Comparison of ENCODE assay signal across 9 mouse cellular contexts in the genomic region with DNA sequence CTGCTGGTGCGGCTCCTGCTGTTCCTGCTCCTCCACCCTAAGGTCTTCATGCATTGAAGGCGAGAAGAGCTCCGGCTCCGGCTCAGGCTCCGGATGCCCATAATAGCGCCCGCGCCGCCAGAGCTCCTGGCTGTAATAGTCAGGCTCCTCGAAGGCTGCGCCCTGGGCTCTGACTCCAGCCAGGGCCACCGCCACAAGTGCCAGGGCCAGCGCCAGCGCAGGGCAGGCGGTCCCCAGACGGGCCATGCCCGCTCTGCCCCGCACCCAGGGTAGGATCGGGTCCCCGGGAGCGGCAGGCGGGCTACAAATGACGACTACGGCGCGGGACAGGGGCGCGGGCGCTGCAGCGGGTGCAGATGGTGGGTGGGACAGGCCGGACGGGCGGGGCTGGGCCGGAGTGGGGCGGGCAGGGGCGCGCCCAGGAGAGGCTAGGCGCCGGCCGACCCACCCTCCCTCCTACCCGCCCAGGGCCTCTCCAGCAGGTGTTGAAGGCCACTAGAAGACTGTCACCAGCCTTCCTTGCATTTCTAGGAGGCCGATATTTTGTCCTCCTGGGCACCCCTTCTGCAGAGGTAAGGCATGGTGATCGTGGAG. TPM values are rescaled to one million over a fixed set of nuclear protein-coding genes. Genes with fewer than 3 reads are reported as not detected.
DNase-seq lines count a peak whose midpoint lies in the region; ATAC-seq and TF ChIP-seq lines count a peak whose summit lies in the region.
"Had no signal": no experiment of that assay in that cellular context is flagged by ENCODE, and none has a peak within 500 bp of the region (broad histone marks: within the 10 kb centered on the region; RNA-seq: fewer than 3 reads in every experiment).

Gene Cpxm2, minus strand, starts transcription at position 372 of the 594 bp plus-strand sequence.

- peak within 1 kb of the TSS; percentile 58 for H3K9ac ChIP-seq in forebrain, embryonic 13.5 days
- peak within 1 kb of the TSS; percentile 38 for H3K9ac ChIP-seq in hindbrain, postnatal 0 days (replicated peaks; ENCODE audit: low read length)

- TF ChIP-seq CTCF in hindbrain, postnatal 0 days (IDR thresholded peaks at IDR 0.05; ENCODE audit: low read depth): no peak
- no peak for TF ChIP-seq CTCF in olfactory bulb, adult 2 months (IDR thresholded peaks at IDR 0.05; ENCODE audit: insufficient read depth, low read depth, low read length)

- no peak for TF ChIP-seq POLR2A in olfactory bulb, adult 2 months (IDR thresholded peaks at IDR 0.05; ENCODE audit: insufficient read depth, low read depth, low read length)

- H3K4me1 ChIP-seq in forebrain, embryonic 13.5 days: peaks cover 27% of the 10 kb centered on the region
- H3K4me1 ChIP-seq in hindbrain, postnatal 0 days (ENCODE audit: insufficient read depth, low read length): peaks cover 15% of the 10 kb centered on the region
- peaks cover 27% of the 10 kb centered on the region for H3K4me1 ChIP-seq in olfactory bulb, adult 2 months (ENCODE audit: control insufficient read depth, insufficient read depth, low read length)

- no peak within 1 kb of the TSS for H3K27ac ChIP-seq in forebrain, embryonic 13.5 days
- H3K27ac ChIP-seq in hindbrain, postnatal 0 days: no peak within 1 kb of the TSS
- H3K27ac ChIP-seq in olfactory bulb, adult 2 months (ENCODE audit: insufficient read depth, low read depth, low read length): no peak within 1 kb of the TSS

- peak within 1 kb of the TSS; percentile 40 for H3K4me3 ChIP-seq in forebrain, embryonic 13.5 days
- H3K4me3 ChIP-seq in hindbrain, postnatal 0 days (ENCODE audit: low read length): peak within 1 kb of the TSS; percentile 30
- peak within 1 kb of the TSS; percentile 31 for H3K4me3 ChIP-seq in olfactory bulb, adult 2 months (ENCODE audit: insufficient read depth, low read depth, low read length)

- peaks cover 40% of the 10 kb centered on the region for H3K27me3 ChIP-seq in forebrain, embryonic 13.5 days
- H3K27me3 ChIP-seq in hindbrain, postnatal 0 days (ENCODE audit: insufficient read depth, low read length): no peaks in the 10 kb centered on the region

- peak in 1 of 2 experiments; percentile 6 for DNase-seq in heart, adult 18-20 months
- DNase-seq in heart, adult 9 months (ENCODE audit: low spot score in 2 of 2): no peak
- DNase-seq in Muller cell, postnatal 12 days (ENCODE audit: inconsistent ontology term): peak; percentile 34
- DNase-seq in hindbrain, postnatal 0 days (ENCODE audit: low spot score): peak; percentile 38
- DNase-seq in natural killer cell, adult 2 months (ENCODE audit: low spot score in 2 of 2): no peak
- no peak for DNase-seq in spleen, postnatal 4 days (ENCODE audit: low spot score in 2 of 2)

- H3K9me3 ChIP-seq in forebrain, embryonic 13.5 days (replicated peaks): no peaks in the 10 kb centered on the region
- no peaks in the 10 kb centered on the region for H3K9me3 ChIP-seq in hindbrain, postnatal 0 days (ENCODE audit: low read length)

- WGBS in forebrain, embryonic 13.5 days: 3% methylated on average over 42 of the region's 43 CpGs
- 4% methylated on average over 40 of the region's 43 CpGs for whole genome bisulfite sequencing in hindbrain, postnatal 0 days
- WGBS in olfactory bulb, adult 2 months: 17% methylated on average over 43 of the region's 43 CpGs

- ATAC-seq in forebrain, embryonic 13.5 days: peak; percentile 17; the same call in 1 of the 2 replicates
- ATAC-seq in hindbrain, postnatal 0 days: no peak; the same call in 1 of the 2 replicates

- H3K4me2 ChIP-seq in forebrain, embryonic 13.5 days: peak within 1 kb of the TSS; percentile 74
- H3K4me2 ChIP-seq in hindbrain, postnatal 0 days (ENCODE audit: low read depth, low read length): peak within 1 kb of the TSS; percentile 62

- H3K36me3 ChIP-seq in forebrain, embryonic 13.5 days (ENCODE audit: poor library complexity, severe bottlenecking): no peaks in the 10 kb centered on the region
- no peaks in the 10 kb centered on the region for H3K36me3 ChIP-seq in hindbrain, postnatal 0 days (ENCODE audit: insufficient read depth, low read length)

RNA-seq across cellular contexts. Expression of gene Cpxm2, which starts in this region (rescaled TPM):
- total RNA-seq in heart, adult 18-20 months (2021): 10 to 100 TPM; 35.9 to 58.1 TPM
- 0.65 and 0.87 TPM in 2 replicates for polyA plus RNA-seq in forebrain, embryonic 13.5 days (2015; fragmentation: Nextera tagmentation; extraction: Ambion mirVana)
- total RNA-seq in hindbrain, postnatal 0 days (2014; rRNA removed): 2.3 and 3.3 TPM in 2 replicates
- polyA plus RNA-seq in hindbrain, postnatal 0 days (2015; fragmentation: Nextera tagmentation; extraction: Ambion mirVana): 2.5 and 3.4 TPM in 2 replicates
- polyA plus RNA-seq in olfactory bulb, adult 2 months (2012; ENCODE audit: insufficient read depth, insufficient read length, low replicate concordance, missing spikeins): not detected in 2 replicates
- polyA plus RNA-seq: C2C12 had no signal

Comparison
In these comparisons a context has a peak if more than half of its experiments do, and no peak if none do; other contexts are left out.
1. Peak in ATAC-seq, H3K4me3 ChIP-seq, H3K9ac ChIP-seq and H3K4me2 ChIP-seq in forebrain, embryonic 13.5 days; RNA of the gene not detected or under 1 TPM.
2. DNase-seq: peak in Muller cell, postnatal 12 days (single experiment) and hindbrain, postnatal 0 days (single experiment); none in heart, adult 9 months (0 of 2), natural killer cell, adult 2 months (0 of 2) and spleen, postnatal 4 days (0 of 2).
3. Peak in every context shown above with its lines, with median percentiles within 50 percentile points of each other: H3K4me3 ChIP-seq.